Mouse (Mus musculus) gastrocnemius, postnatal 4 days (tissue): Measurements from ENCODE around the gene Gm43191. TPM values are rescaled to one million over a fixed set of nuclear protein-coding genes. Genes with fewer than 3 reads are reported as not detected.

Experiments used
- DNase-seq, 2 experiments: peaks; one replicate each; pipeline ENCODE4 v3.0.0; 2021 to 2022; ENCODE audit warnings: low spot score in 2 of 2, mixed read lengths in 2 of 2
- total RNA-seq, 2 experiments: library from RNA; stranded (reverse); gene quantifications; 2 replicates each; pipeline ENCODE4 v1.2.3; 2021

Gm43191 gene
- total RNA-seq, 2 experiments from 2014 or later: not detected

- DNase-seq: no peak
Measured at GRCm38 (mm10) chr3:116631459-116631858, 49.6 kb downstream of the Gm43191 start.

GRCm38 (mm10) chr3:116622641-116623040 is 58.4 kb downstream of the Gm43191 start:
- DNase-seq: no peak

- DNase-seq: no peak
Measured at GRCm38 (mm10) chr3:116620636-116621370, 60.3 kb downstream of the Gm43191 start.

- DNase-seq: no peak
Measured at GRCm38 (mm10) chr3:116618855-116619254, 62.2 kb downstream of the Gm43191 start.

GRCm38 (mm10) chr3:116615318-116616068 is 65.6 kb downstream of the Gm43191 start:
- DNase-seq: no peak

- DNase-seq: no peak
Measured at GRCm38 (mm10) chr3:116614295-116614892, 66.7 kb downstream of the Gm43191 start, which contains the start of gene Trmt13. Gene Trmt13 (minus strand): TSS chr3:116614587.

GRCm38 (mm10) chr3:116604570-116604969 is 76.5 kb downstream of the Gm43191 start:
- no peak for DNase-seq

- DNase-seq: no peak
Measured at GRCm38 (mm10) chr3:116601781-116602180, 79.3 kb downstream of the Gm43191 start.

- no peak for DNase-seq
Measured at GRCm38 (mm10) chr3:116601005-116601404, 80.1 kb downstream of the Gm43191 start.

- DNase-seq: no peak
Measured at GRCm38 (mm10) chr3:116599705-116600104, 81.4 kb downstream of the Gm43191 start.

GRCm38 (mm10) chr3:116595603-116595991 is 85.5 kb downstream of the Gm43191 start:
- no peak for DNase-seq

GRCm38 (mm10) chr3:116594728-116595602 is 86.1 kb downstream of the Gm43191 start, which contains the start of gene Sass6:
Gene Sass6 (plus strand): TSS chr3:116594982.
- peak; percentile 97 to 100 for DNase-seq

- no peak for DNase-seq
Measured at GRCm38 (mm10) chr3:116594076-116594727, 86.9 kb downstream of the Gm43191 start.

Other genes starting within 250 kb of the Gm43191 start
- gene Rtca, start 173.1 kb downstream of the Gm43191 start, total RNA-seq: 10 to 100 TPM; 29.8 to 30.1 TPM
- 10 to 100 TPM; 16.1 to 16.9 TPM for gene Dbt, start 168.2 kb downstream of the Gm43191 start, total RNA-seq
- 10 to 100 TPM; 37.8 to 38.6 TPM for gene Lrrc39, start 118.3 kb downstream of the Gm43191 start, total RNA-seq
- gene Sass6, start 86.3 kb downstream of the Gm43191 start, total RNA-seq: 1 to 10 TPM; 6.3 to 7.8 TPM
- 10 to 100 TPM; 11.2 to 13.0 TPM for gene Trmt13, start 66.7 kb downstream of the Gm43191 start, total RNA-seq
- gene Mfsd14a, start 18.6 kb downstream of the Gm43191 start, total RNA-seq: 10 to 100 TPM; 26.6 TPM
- 10 to 100 TPM; 12.6 to 15.6 TPM for gene Slc35a3, start 31.6 kb upstream of the Gm43191 start, total RNA-seq
- 100 to 1,000 TPM; 272 to 307 TPM for gene Agl, start 126.9 kb upstream of the Gm43191 start, total RNA-seq
- gene Frrs1, start 178.2 kb upstream of the Gm43191 start, total RNA-seq: 1 to 10 TPM; 1.3 to 1.5 TPM